Mouse (Mus musculus) cortical plate, adult 2 months (tissue): Measurements from ENCODE around the gene Vamp5. TPM values are rescaled to one million over a fixed set of nuclear protein-coding genes. Genes with fewer than 3 reads are reported as not detected.

ENCODE experiments used
- H3K27ac ChIP-seq: fragments of 200-500 bp; 2 replicates; pipeline ENCODE4 v1.5.1; 2012; ENCODE audit warnings: low read length, control low read depth, inconsistent platforms; ENCODE audit not compliant: insufficient read depth
- H3K4me1 ChIP-seq: fragments of 200-500 bp; 2 replicates; pipeline ENCODE4 v1.6.1; 2011; ENCODE audit warnings: low read length; ENCODE audit not compliant: control insufficient read depth, insufficient read depth
- H3K4me3 ChIP-seq: fragments of 200-500 bp; 2 replicates; pipeline ENCODE4 v1.5.1; 2011; ENCODE audit warnings: mild to moderate bottlenecking, low read length, control low read depth; ENCODE audit not compliant: insufficient read depth
- CTCF ChIP-seq: fragments of 200-500 bp; IDR thresholded peaks from 2 replicates; pipeline ENCODE4 v1.5.1; 2011; ENCODE audit warnings: mild to moderate bottlenecking, control low read depth, low read length; ENCODE audit not compliant: insufficient read depth; ENCODE audit errors: extremely low read depth
- POLR2A ChIP-seq: fragments of 200-500 bp; IDR thresholded peaks from 2 replicates; pipeline ENCODE4 v1.6.1; 2011; ENCODE audit warnings: mild to moderate bottlenecking, low read length, control low read depth; ENCODE audit not compliant: insufficient read depth; ENCODE audit errors: extremely low read depth
- polyA plus RNA-seq: library from polyadenylated mRNA; depleted of rRNA; stranded (reverse); fragments of >200 nt; gene quantifications from 2 replicates; pipeline ENCODE4 v1.2.3, GENCODE M21; 2012

The Vamp5 gene
- polyA plus RNA-seq, 1 experiment: 11.0 TPM

GRCm38 (mm10) chr6:72383142-72383820 is 3.0 kb upstream of the Vamp5 start:
- no peak overlapping the region for H3K27ac ChIP-seq
- H3K4me3 ChIP-seq: no peak overlapping the region
- H3K4me1 ChIP-seq: peaks cover 1% of the 10 kb centered on the region; the same call in 1 of the 2 replicates
- no peak for TF ChIP-seq POLR2A

- no peak overlapping the region for H3K27ac ChIP-seq
- no peak for TF ChIP-seq CTCF
- no peak for TF ChIP-seq POLR2A
- peaks cover 1% of the 10 kb centered on the region; the same call in 1 of the 2 replicates for H3K4me1 ChIP-seq
- no peak overlapping the region for H3K4me3 ChIP-seq
Observed at GRCm38 (mm10) chr6:72382494-72382893, 2.2 kb upstream of the Vamp5 start.

- peak overlapping the region; percentile 51 for H3K4me3 ChIP-seq
- peak overlapping the region; percentile 68; the same call in 1 of the 2 replicates for H3K27ac ChIP-seq
- TF ChIP-seq POLR2A: no peak
- TF ChIP-seq CTCF: no peak
- H3K4me1 ChIP-seq: peaks cover 1% of the 10 kb centered on the region; the same call in 1 of the 2 replicates
Observed at GRCm38 (mm10) chr6:72379377-72380130, 714 bp downstream of the Vamp5 start.

GRCm38 (mm10) chr6:72378510-72379234 is 1.6 kb downstream of the Vamp5 start:
- Histone ChIP-seq H3K27ac (no peak overlapping the region), H3K4me1 (peaks cover 1% of the 10 kb centered on the region; the same call in 1 of the 2 replicates), H3K4me3 (no peak overlapping the region)
- no peak for TF ChIP-seq CTCF
- no peak for TF ChIP-seq POLR2A

- peaks cover 3% of the 10 kb centered on the region; the same call in 1 of the 2 replicates for H3K4me1 ChIP-seq
- H3K4me3 ChIP-seq: no peak overlapping the region
- TF ChIP-seq CTCF (no peak), POLR2A (no peak)
- H3K27ac ChIP-seq: no peak overlapping the region
Observed at GRCm38 (mm10) chr6:72374820-72375563, 5.3 kb downstream of the Vamp5 start.

GRCm38 (mm10) chr6:72374206-72374605 is 6.1 kb downstream of the Vamp5 start:
- no peak overlapping the region for H3K27ac ChIP-seq
- H3K4me1 ChIP-seq: peaks cover 3% of the 10 kb centered on the region; the same call in 1 of the 2 replicates
- no peak overlapping the region for H3K4me3 ChIP-seq
- no peak for TF ChIP-seq POLR2A
- TF ChIP-seq CTCF: no peak

- no peak overlapping the region for H3K27ac ChIP-seq
- H3K4me1 ChIP-seq: peaks cover 3% of the 10 kb centered on the region; the same call in 1 of the 2 replicates
- no peak overlapping the region for H3K4me3 ChIP-seq
- TF ChIP-seq CTCF (no peak), POLR2A (no peak)
Observed at GRCm38 (mm10) chr6:72373184-72373583, 7.1 kb downstream of the Vamp5 start.

- H3K27ac ChIP-seq: no peak overlapping the region
- TF ChIP-seq POLR2A (no peak), CTCF (no peak)
- H3K4me3 ChIP-seq: no peak overlapping the region
- peaks cover 3% of the 10 kb centered on the region; the same call in 1 of the 2 replicates for H3K4me1 ChIP-seq
Observed at GRCm38 (mm10) chr6:72371571-72371970, 8.7 kb downstream of the Vamp5 start.

- no peak overlapping the region for H3K27ac ChIP-seq
- H3K4me3 ChIP-seq: no peak overlapping the region
- H3K4me1 ChIP-seq: peaks cover 3% of the 10 kb centered on the region; the same call in 1 of the 2 replicates
- TF ChIP-seq POLR2A (no peak), CTCF (no peak)
Observed at GRCm38 (mm10) chr6:72371147-72371546, 9.1 kb downstream of the Vamp5 start.
